ENCODE assay signal across 7 mouse cellular contexts in genomic region chr6:91719042-91719747, GRCm38 (mm10). TPM values are rescaled to one million over a fixed set of nuclear protein-coding genes. Genes with fewer than 3 reads are reported as not detected.
DNase-seq lines count a peak whose midpoint lies in the region; ATAC-seq and TF ChIP-seq lines count a peak whose summit lies in the region.

No protein-coding gene starts in this region.

- H3K4me1 ChIP-seq in kidney, adult 2 months (ENCODE audit: control insufficient read depth, insufficient read depth, low read length) = peaks cover 37% of the 10 kb centered on the region
- peaks cover 36% of the 10 kb centered on the region for H3K4me1 ChIP-seq in limb, embryonic 13.5 days

- peaks cover 3% of the 10 kb centered on the region for H3K36me3 ChIP-seq in kidney, adult 2 months (ENCODE audit: control insufficient read depth, insufficient read depth, low read length)
- H3K36me3 ChIP-seq in limb, embryonic 13.5 days = peaks cover 27% of the 10 kb centered on the region

- no peaks in the 10 kb centered on the region for H3K9me3 ChIP-seq in limb, embryonic 13.5 days

- no peak for TF ChIP-seq CTCF in kidney, adult 2 months (conservative IDR thresholded peaks at IDR 0.05; ENCODE audit: insufficient read depth, insufficient read length, low read depth, low read length)

- H3K27ac ChIP-seq in kidney, adult 2 months (ENCODE audit: insufficient read depth, low read depth, low read length) = peak overlapping the region; percentile 72
- H3K27ac ChIP-seq in limb, embryonic 13.5 days = peak overlapping the region; percentile 82

- ATAC-seq in limb, embryonic 13.5 days (ENCODE audit: low FRiP score, low read depth) = peak; percentile 68

- TF ChIP-seq POLR2A in kidney, adult 2 months (IDR thresholded peaks at IDR 0.05; ENCODE audit: low read depth, low read length) = no peak

- no peaks in the 10 kb centered on the region for H3K27me3 ChIP-seq in kidney, adult 2 months (replicated peaks; ENCODE audit: control insufficient read depth, insufficient read depth, low read length)
- H3K27me3 ChIP-seq in limb, embryonic 13.5 days = no peaks in the 10 kb centered on the region

- peak; percentile 85 for DNase-seq in MN1 (ENCODE audit: low spot score)
- peak; percentile 84 for DNase-seq in brain, adult 2 months (ENCODE audit: low read depth, low spot score)
- DNase-seq in frontal cortex, postnatal 10 days (ENCODE audit: low spot score in 2 of 2) = peak; percentile 59 to 64
- peak; percentile 87 for DNase-seq in kidney, adult 2 months
- peak; percentile 68 to 79 for DNase-seq in right cerebral cortex, adult 2 months (ENCODE audit: low spot score in 2 of 2)
- no peak for DNase-seq in adrenal gland, postnatal 4 days (ENCODE audit: low spot score in 2 of 2)

- H3K9ac ChIP-seq in limb, embryonic 13.5 days = peak overlapping the region; percentile 43; the same call in 1 of the 2 replicates

- WGBS in kidney, adult 2 months = 40% methylated on average over 6 of the region's 6 CpGs
- 60% methylated on average over 6 of the region's 6 CpGs for WGBS in limb, embryonic 13.5 days

- no peak overlapping the region for H3K4me3 ChIP-seq in kidney, adult 2 months (ENCODE audit: insufficient read depth, low read depth, low read length)
- no peak overlapping the region for H3K4me3 ChIP-seq in limb, embryonic 13.5 days

- H3K4me2 ChIP-seq in limb, embryonic 13.5 days (replicated peaks) = no peak overlapping the region; the same call in 1 of the 2 replicates

RNA-seq across cellular contexts. Expression of gene Slc6a6, which starts 35.3 kb away (rescaled TPM):
- 277 and 336 TPM in 2 replicates for polyA plus RNA-seq in kidney, adult 2 months (2012; rRNA removed)
- 48.7 and 51.1 TPM in 2 replicates for polyA plus RNA-seq in limb, embryonic 13.5 days (2015; fragmentation: Nextera tagmentation; extraction: Ambion mirVana)
- total RNA-seq in adrenal gland, postnatal 4 days (2021) = 100 to 1,000 TPM; 314 to 322 TPM

Comparison
In these comparisons a context has a peak if more than half of its experiments do, and no peak if none do; other contexts are left out.
1. DNase-seq: peak in MN1 (single experiment), brain, adult 2 months (single experiment), frontal cortex, postnatal 10 days (2 of 2), kidney, adult 2 months (single experiment) and right cerebral cortex, adult 2 months (2 of 2); none in adrenal gland, postnatal 4 days (0 of 2).